Mouse (Mus musculus) heart, adult 18-20 months (tissue): ENCODE data around the gene Pkd1l3. TPM values are rescaled to one million over a fixed set of nuclear protein-coding genes. Genes with fewer than 3 reads are reported as not detected.

Experiments
- DNase-seq, 2 experiments: peaks; one replicate each; pipeline ENCODE4 v3.0.0; 2021 to 2022; ENCODE audit warnings: mixed read lengths in 1 of 2
- long read RNA-seq, 2 experiments: library from polyadenylated mRNA; stranded (forward); transcript quantifications; one replicate each; pipeline ENCODE4 v2.0.0; 2021
- total RNA-seq, 2 experiments: library from RNA; stranded (reverse); gene quantifications; 2 replicates each; pipeline ENCODE4 v1.2.3; 2021

The Pkd1l3 gene
- total RNA-seq, result under 1 TPM in 1 of 2 experiments, not detected in 1; 0.07 TPM
- long read RNA-seq, experiment 1, partial matches to known transcripts, result 0 of 1 reads
- long read RNA-seq, experiment 1, other reads (novel, unspliced or antisense), result 1 of 1 reads
- long read RNA-seq, experiment 2, partial matches to known transcripts, result 1 of 1 reads
- long read RNA-seq, experiment 2, other reads (novel, unspliced or antisense), result 0 of 1 reads

DNA sequence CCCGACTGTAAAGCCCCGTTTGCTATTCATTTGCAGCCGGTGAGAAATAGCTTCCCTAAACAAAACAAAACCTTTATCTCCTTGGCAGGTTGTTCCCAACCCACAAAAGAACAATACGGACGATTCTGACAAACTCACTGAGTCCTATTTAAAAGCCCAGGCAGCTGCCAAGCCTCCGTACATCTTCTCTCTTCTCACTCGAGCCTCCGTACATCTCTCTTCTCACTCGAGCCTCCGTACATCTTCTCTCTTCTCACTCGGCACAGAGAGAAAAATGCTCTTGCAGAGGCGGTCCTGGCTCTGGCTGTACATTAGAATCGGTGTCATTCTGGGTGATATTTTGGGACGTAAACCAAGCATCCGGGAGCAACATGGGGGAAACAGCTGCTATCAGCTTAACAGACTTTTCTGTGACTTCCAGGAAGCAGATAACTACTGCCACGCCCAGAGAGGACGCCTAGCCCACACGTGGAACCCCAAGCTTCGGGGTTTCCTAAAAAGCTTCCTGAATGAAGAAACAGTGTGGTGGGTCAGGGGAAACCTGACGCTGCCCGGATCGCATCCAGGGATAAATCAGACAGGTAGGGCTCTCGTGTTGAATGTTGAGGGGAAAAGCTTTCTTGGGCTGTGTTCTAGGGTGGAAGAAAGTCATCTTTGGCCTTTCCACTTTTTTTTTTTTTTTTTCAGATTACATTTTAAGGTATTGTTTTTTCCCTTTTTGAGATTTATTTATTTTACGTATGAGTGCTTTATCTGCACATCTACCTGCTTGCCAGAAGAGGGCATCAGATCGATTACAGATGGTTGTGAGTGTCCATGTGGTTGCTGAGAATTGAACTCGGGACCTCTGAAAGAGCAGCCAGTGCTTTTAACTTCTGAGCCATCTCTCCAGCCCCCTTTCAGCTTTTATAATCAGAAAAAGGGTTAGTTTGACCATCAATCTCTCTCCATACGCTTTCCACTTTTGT, at the start of gene Pkd1l3:
TSS of gene Pkd1l3 (plus strand) at position 275 of the 968 bp plus-strand sequence.
- no peak for DNase-seq

DNA sequence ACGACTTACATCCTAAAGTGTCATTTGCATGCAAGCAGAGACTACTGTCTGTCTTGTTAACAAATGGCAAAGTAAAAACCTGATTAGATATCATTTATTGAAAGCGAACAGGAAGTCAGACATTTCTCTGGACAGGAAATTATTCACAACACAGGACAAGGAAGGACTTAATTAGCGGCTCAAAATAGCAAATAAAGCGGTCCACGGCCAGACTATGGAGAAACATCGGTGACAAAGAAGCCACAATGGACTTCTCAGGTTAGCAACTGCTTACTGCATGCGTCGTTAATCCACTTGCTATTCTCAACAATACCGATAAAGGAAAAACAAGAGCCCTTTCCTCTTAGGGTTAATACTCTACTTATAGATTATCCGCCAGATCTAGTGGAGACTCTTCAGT, 49.6 kb upstream of the Pkd1l3 start:
- DNase-seq, result no peak

DNA sequence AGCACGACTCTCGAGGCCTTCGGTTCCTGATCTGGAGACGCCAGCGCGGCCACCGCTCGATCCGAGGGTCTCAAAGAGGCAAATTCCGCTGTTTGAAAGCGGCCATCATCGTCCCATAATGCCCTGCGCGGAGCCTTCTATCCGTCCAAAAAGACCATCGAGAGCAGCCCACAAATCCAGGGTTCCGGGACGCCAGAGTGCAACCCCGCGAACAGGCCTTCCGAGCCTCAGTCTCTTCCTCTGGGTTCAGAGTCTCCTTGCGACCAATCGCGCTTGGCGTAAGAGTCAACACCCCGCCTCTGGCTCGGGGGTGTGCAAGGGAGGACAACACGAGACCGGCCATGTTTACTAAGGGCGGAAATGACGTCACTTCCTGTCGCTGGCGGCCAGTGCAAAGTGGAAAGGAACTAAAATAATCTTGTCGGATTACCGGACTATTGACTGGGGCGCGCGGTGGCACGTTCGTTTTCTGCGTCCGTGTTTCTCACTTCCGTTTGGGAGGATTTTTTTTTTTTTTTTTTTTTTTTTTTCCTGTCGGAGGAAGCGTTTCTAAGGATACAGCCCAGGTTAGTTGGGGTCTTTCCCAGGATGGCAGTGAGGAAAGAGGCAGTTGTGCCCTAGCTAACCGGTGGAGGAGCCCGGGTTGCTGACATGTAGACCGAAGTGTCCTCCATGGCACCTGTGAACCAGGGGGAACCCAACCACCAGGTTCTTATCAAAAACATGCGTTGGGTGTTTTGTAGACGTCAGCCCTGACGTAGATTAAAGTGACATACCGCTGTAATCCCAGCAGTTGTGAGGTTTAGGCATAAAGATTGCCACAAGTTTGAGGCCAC, 48.6 kb upstream of the Pkd1l3 start, which contains the start of the genes Dhx38 and Txnl4b:
TSS of gene Dhx38 (minus strand) at position 364 of the 836 bp plus-strand sequence.
TSS of gene Txnl4b (plus strand) at position 395 of the 836 bp plus-strand sequence.
- peak; percentile 99 to 100 for DNase-seq

DNA sequence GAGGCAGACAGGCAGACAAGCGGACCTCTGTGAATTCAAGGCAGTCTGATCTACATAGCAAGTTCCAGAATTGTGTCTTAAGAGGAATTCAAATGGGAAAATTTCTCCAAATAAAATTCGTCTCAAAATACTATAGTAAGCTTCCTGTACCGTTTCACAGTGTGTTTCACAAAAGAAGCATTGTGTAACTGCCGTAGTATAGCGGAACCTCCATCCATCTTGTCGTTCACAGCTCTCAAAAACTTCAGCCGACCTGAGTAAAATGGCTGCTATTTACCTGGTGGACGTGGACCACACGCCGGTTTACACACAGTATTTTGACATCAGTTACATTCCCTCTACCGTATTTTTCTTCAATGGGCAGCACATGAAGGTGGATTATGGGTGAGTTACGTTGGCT, 43.2 kb upstream of the Pkd1l3 start:
- no peak for DNase-seq

DNA sequence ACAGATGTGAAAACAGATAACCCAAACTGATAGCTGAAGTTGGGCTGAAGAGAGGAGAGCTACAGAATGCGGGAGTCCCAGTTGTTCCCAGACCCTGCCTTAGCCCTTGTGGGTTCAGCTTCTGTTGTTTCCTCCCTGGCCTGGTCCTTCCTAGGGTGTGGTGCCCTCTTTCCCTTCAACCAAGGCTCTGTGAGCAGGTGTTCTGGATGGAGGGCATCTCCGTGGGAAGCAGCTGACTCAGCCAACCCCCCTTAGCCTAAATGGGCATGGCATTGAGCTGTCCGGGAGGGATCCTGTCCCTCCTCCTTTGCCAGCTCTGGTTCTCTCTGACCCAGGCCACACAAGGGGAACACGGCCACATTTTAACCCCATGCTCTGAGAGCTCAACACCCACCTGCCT, 38.0 kb upstream of the Pkd1l3 start:
- no peak for DNase-seq

DNA sequence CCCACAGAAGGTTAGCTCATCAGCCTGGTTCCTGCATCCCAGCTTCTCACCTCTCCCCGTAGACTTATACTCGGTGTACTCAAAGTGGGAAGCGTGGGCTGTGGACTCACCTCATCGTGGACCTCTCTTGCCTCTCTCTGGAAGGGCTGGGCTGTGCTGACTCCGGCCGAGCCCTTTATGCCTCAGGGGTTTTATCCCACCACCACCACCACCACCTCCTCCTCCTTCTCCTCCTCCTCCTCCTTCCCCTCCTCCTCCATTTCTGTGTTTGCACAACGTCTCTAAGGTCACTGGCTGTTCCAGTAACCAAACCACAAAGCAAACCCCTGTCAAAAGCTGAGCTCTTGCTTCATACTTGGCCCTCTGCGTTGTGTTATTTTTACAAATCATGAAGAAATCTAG, 35.4 kb upstream of the Pkd1l3 start, which contains the start of gene Hp:
TSS of gene Hp (minus strand) at position 273 of the 402 bp plus-strand sequence.
- no peak for DNase-seq

DNA sequence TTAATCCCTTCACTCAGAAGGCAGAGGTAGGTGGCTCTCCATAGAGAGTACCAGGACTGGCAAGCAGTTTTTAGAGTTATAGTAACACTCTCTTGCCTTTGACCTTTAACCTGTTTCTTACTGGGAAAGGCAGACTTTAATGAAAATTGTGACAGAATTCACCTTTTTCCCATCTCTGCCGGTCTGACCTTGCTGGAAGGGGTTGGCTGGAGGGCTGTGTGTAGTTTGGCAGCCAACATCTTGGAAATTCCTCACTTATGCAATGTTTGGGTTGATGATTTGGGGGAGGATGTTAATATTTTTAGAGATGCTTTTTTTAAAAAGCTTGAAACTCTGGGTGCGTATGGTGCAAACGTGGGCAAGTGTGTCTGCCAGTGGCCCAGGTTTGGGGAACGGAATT, 30.0 kb upstream of the Pkd1l3 start:
- no peak for DNase-seq

DNA sequence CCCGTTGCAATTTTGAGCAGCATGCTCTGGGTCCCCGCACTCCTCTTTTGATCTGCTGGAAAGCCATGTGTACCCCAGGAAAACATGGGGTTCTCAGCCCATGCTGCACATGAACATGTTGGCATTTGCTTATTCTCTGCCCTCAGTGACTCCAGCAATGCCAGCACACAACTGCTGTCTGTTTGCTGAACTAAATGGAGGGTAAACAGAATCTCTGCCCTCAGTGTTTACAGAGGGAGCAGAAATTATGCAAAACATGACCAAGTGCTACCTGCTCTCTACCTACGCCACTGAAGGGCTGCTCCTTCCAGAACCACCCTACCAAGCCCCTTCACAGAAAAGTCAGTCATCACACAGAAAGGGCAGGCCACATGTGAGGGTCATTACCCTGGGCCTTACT, 29.5 kb upstream of the Pkd1l3 start:
- no peak for DNase-seq

DNA sequence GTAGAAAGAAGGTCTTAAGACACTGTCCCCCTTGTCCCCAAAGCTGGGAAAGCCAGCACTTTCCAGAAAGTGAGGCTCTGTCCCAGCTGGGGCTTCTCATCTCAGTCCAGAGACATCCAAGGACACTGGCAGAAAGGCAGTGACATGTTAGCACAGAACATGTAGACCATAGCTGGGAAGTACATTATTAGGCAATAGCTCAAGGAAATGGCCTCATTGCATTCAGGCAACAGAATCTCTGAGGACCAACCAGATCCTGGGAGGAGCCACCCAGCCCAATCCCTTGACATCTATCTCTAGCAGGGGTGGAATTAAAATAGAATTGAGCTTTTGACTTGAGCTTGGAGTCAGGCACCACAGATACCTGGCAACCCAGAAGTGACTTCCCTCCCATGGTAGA, 28.7 kb upstream of the Pkd1l3 start:
- DNase-seq, result no peak

DNA sequence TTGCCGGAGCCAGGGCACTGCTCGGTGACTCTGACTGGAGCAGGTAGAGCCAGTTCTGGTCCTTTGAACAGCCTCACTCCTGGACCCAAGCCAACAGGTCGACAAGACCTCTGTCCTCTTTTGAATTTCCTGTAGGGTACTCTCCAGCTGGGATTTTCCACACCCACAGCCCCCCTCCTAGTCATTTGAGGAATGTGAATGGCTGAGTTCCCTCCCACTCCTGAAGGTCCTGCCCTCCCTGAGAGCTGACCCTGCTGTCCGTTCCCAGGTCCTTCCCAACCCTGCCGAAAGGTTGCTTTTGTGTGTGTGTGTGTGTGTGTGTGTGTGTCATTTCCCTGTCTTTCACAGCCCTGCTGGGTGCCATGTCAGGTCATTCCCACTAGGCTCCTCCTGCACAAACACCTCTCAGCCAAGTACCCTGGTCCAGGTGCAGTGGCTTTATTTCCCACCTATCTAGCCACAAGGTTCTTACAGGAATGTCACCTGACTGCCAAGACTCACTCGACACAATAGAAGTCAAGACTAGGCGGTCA, 27.3 kb upstream of the Pkd1l3 start:
- DNase-seq, result no peak

DNA sequence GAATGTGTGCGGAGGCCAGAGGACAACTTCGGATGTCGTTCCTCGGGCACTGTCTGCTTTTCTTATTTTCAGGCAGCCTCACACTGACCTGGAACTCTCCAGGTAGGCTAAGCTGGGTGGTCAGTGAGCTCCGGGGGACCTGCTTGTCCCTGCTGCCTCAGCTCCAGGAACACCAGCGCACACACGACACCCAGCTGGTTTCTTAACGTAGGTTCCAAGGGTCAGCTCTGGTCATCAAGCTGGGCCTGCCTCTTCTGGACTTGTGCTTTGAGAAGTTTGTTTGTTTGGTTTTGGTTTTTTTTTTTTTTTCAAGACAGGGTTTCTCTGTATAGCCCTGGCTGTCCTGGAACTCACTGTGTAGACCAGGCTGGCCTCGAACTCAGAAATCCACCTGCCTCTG, 23.4 kb upstream of the Pkd1l3 start:
- no peak for DNase-seq

DNA sequence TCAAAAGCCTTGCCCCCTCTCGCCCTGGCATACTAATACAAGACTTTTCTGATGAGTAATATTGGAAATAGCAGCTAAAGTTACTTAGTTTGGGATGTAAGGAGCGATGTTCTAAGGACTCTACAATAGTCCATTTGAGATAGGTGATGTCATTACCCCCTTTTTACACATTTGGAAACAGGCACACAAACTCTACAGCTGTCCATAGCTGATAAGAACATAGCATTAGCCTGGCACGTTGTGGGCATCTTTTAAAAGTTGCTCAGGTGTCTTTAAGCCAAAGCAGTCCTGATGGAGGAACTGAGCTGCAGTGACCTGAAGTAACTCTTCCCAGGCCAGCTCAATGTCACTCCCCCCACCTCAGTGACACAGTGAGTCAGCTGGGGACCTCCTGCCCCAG, 22.9 kb upstream of the Pkd1l3 start:
- DNase-seq, result no peak

DNA sequence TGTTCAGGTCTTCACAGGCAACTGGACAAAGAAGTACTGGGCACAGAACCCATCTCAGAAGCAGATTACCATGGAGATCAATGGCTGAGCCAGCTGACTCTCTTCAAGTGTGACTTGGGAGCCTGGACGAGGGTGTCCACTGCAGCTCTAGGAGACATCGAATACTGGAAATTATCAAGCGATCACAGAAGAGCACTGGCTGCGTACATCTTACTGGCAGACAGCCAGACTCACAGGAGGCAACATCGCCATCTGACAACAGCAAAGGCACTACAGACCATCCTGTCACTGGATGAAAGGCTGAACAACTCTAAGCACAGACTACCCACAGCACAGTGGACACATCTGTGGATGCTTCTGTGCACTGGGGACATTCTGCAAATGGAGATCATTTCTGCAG, 22.2 kb upstream of the Pkd1l3 start:
- DNase-seq, result no peak

DNA sequence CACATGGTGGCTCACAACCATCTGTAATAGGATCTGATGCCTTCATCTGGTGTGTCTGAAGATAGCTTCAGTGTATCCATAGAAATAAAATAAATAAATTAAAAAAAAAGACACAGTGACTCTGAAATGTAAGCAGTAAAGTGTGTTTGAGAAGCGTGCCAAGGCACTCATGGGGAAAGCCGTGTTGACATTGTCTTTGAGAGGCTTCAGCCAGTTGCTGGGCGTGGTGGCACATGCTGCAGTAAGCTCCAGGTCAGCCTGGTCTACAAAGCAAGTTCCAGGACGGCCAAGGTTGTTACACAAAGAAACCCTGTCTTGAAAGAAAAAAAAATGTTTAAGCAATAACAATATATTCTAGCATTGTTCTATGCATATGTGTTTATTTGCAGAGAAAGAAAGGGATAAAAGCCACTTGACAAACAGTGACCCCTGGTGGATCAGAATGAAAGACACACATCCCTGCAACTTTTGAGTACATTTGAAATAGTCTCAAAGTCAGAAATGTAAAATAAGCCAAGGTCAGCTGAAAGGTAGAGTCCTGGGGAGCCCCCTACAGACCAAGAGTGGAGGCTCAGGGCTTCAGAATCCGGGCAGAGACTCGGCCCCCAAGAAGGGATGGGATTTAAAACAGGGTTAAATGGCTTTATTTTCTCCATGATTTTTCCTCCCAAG, 21.1 kb upstream of the Pkd1l3 start:
- no peak for DNase-seq

DNA sequence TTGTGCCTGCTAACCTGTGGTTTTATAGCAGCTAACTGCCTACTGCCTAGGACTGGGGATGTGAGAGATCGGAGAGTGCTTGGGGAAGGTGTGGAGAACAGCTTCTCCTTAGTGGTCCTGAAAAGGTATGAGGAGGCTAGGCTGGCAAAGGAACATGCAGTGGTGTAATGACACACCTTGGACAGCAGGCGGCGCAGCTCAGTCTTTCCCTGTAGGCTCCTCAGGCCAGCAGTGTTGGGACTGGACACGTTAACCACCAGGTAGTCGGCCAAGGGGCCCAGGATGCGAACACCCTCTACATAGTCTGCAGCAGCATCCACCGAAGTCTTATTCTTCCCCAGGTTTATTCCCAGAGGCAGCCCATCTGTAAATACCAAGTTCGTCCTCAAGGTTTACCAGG, 18.5 kb upstream of the Pkd1l3 start:
- peak; percentile 33 to 71 for DNase-seq

DNA sequence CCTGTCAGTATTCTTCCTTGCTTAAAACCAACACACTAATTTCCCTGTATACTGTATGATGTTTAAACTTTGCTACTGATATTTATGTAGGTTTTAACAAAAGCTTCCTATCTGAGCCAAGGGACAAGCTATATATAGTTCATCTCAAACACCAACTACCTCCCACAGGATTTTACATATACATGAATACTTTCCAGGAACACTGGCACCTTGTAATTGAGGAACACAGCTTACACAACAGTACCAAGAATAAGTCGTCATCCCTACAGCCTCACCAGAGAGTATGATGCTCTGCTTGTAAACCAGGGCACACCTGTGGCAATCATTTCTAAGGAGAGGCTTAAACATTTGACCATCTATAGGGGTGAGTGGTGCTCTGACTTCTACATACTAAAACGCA, 7.6 kb upstream of the Pkd1l3 start:
- DNase-seq, result no peak

DNA sequence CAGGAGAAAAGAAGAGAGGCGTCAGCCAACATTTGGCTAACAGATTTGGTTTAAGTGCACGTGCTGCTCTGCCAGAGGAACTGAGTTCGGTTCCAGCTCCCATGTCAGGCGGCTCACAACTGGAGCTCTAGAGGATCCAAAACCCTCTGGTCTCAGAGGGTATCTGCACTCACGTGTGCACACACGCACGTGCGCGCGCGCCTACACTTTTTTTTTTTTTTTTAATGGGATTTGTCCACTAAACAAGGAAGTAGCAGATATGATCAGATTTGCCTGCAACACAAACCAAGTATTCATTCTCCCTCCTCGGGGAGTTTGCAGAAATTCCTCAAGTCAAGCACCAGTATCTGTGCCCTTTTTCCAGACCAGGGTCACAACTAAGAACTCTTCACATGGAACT, 6.7 kb upstream of the Pkd1l3 start:
- no peak for DNase-seq

DNA sequence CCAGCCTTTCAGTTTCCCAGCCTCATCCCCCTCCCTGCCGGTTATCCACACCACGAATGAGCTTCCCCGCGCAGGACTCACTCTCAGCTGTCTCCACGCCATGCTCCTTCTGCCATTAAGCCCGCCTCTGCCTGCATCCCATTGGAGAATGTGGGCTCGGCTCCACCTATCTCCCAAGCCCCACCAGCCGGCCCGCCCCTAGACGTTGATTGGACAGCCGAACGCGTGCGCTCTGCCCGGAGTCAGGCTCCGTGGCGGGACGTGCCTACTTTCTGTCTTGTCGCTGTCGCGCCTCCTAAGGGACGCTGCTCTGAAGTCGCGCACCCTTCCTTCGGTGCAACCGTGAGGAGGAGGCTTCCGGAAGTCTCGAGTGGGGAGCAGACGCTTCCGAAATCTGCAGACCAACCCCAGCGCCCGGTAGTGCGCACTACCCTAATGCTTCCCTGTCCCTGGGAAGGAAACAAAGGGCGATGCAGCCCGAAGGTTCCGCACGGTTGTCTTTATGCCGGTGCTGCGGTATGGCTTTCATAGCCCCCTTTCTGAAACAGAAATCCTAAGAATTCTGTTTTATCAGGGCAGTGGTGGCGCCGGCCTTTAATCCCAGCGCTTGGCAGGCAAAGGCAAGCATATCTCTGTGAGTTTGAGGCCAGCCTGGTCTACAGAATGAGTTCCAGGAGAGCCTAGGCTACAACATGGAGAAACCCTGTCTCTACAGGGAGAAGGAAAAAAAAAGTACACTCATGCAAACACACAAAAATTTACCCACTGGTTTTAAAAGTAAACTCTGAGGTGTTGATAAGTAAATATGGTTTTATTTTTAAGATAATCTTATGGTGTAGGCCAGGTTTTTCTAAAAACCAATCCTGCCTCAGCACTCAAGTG, 5.8 kb upstream of the Pkd1l3 start, which contains the start of gene Dhodh:
TSS of gene Dhodh (minus strand) at position 403 of the 882 bp plus-strand sequence.
- DNase-seq, result peak; percentile 98

DNA sequence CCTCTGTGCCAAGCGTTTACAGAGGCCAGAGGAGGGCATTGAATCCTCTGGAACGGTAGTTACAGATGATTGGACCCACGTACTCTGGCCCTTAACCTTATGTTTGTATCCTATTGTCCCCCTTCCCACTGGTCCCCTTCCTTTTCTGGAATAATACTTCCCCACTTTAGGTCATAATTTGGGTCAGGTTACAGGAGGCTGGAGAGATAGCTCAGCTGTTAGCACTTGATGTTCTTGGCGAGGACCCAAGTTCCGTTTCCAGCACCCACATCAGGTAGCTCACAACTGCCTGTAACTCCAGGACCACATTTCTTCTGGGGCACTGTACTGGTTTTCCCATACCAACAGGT, 5.2 kb upstream of the Pkd1l3 start:
- peak; percentile 44 to 48 for DNase-seq

DNA sequence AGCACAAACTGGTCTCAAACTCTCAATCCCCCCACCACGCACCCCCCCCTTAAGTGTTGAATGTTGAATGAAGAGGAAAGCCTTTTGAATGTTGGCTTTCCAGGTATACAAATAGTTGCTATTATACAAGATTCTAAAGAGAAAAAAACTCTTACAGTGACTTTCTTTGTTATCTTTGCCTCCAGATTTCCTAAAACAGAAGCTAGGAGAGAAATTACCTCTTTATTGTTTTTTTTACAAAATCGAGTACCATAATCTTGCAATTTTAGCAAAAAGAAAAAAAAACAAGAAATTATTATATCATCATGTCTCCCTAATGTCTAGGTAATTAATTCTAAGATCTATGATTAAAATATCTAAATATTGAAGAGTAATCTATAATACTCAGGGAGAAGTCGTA, 1.3 kb downstream of the Pkd1l3 start:
- no peak for DNase-seq

DNA sequence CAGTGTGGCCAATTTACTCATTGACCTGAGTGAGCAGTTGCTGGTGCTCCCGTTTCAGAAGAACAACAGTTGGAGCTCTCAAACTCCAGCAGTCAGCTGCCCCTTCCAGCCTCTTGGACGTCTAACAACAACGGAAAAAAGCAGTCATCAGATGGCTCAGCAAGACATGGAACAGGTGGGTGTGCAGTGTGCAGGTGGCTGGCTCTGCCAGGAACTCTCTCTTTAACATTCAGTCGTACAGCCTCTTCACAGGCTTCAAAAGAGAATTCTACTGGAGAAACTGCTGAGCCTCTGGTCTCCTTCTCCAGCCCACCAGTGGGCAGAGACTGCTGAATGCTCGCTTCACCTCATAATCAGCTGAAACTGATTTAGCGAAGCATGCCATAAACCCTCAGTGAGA, 14.3 kb downstream of the Pkd1l3 start:
- DNase-seq, result no peak
